Mouse (Mus musculus) forebrain, embryonic 13.5 days (tissue): ENCODE results near the gene Galnt10. TPM values are rescaled to one million over a fixed set of nuclear protein-coding genes. Genes with fewer than 3 reads are reported as not detected.
A peak's percentile ranks its signal among the peaks of the same experiment; 100 is the strongest.

Source experiments
- ATAC-seq: fragments of 200-750 bp; cut with Nextera tagmentation; 2 replicates; pipeline ENCODE4 v1.8.0; 2017
- H3K27ac ChIP-seq: fragments of 300-500 bp; sonication (generic); 2 replicates; pipeline ENCODE4 v1.5.1; 2015; ENCODE audit warnings: inconsistent platforms, mild to moderate bottlenecking, moderate library complexity
- H3K27me3 ChIP-seq: fragments of 300-500 bp; sonication (generic); 2 replicates; pipeline ENCODE4 v1.6.1; 2015; ENCODE audit warnings: mild to moderate bottlenecking, inconsistent platforms
- H3K36me3 ChIP-seq: fragments of 300-500 bp; sonication (generic); 2 replicates; pipeline ENCODE4 v1.6.1; 2015; ENCODE audit warnings: mild to moderate bottlenecking, inconsistent platforms; ENCODE audit not compliant: poor library complexity, severe bottlenecking
- H3K4me1 ChIP-seq: fragments of 300-500 bp; sonication (generic); 2 replicates; pipeline ENCODE4 v1.6.1; 2015; ENCODE audit warnings: inconsistent platforms
- H3K4me2 ChIP-seq: fragments of 300-500 bp; sonication (generic); 2 replicates; pipeline ENCODE4 v1.6.1; 2015; ENCODE audit warnings: inconsistent platforms, mild to moderate bottlenecking, moderate library complexity
- H3K4me3 ChIP-seq: fragments of 300-500 bp; sonication (generic); 2 replicates; pipeline ENCODE4 v1.5.1; 2015; ENCODE audit warnings: mild to moderate bottlenecking, inconsistent platforms
- H3K9ac ChIP-seq: fragments of 300-500 bp; sonication (generic); 2 replicates; pipeline ENCODE4 v1.6.1; 2015; ENCODE audit warnings: mild to moderate bottlenecking, inconsistent platforms
- H3K9me3 ChIP-seq: fragments of 300-500 bp; sonication (generic); replicated peaks from 2 replicates; pipeline ENCODE4 v1.6.1; 2016; ENCODE audit warnings: inconsistent platforms
- WGBS: fragments of 180-500 bp; shearing (Covaris S2); methylation state at CpG from one replicate; pipeline ENCODE4 v1.1.7; 2015; 5-methylcytosine and 5-hydroxymethylcytosine counted together
- polyA plus RNA-seq: library from polyadenylated mRNA; unstranded; fragments of >200 nt; fragmentation: Nextera tagmentation; extraction: Ambion mirVana; gene quantifications from 2 replicates; pipeline ENCODE4 v1.2.1, GENCODE M21; 2015

Galnt10 gene
- polyA plus RNA-seq, 1 experiment from 2014 or later, result 10.4 TPM

GRCm38 (mm10) chr11:57652923-57653660, 7.8 kb downstream of the Galnt10 start:
- Histone ChIP-seq H3K27me3 (0 out of 2 replicates have a peak, but pooled peaks cover 7% of the 10 kb centered on the region), H3K4me2 (no peak overlapping the region), H3K4me3 (no peak overlapping the region), H3K27ac (no peak overlapping the region), H3K9ac (no peak overlapping the region), H3K9me3 (no peaks in the 10 kb centered on the region), H3K36me3 (no peaks in the 10 kb centered on the region), H3K4me1 (peaks cover 45% of the 10 kb centered on the region)
- WGBS, result 92% methylated on average over 14 of the region's 14 CpGs
- ATAC-seq, result no peak

- Histone ChIP-seq H3K27ac (no peak overlapping the region), H3K27me3 (0 out of 2 replicates have a peak, but pooled peaks cover 7% of the 10 kb centered on the region), H3K9me3 (no peaks in the 10 kb centered on the region), H3K9ac (no peak overlapping the region), H3K36me3 (no peaks in the 10 kb centered on the region), H3K4me3 (no peak overlapping the region), H3K4me2 (no peak overlapping the region), H3K4me1 (peaks cover 45% of the 10 kb centered on the region)
- 87% methylated on average over 5 of the region's 5 CpGs for WGBS
- no peak for ATAC-seq
Observed at GRCm38 (mm10) chr11:57653796-57654195, 8.6 kb downstream of the Galnt10 start.

GRCm38 (mm10) chr11:57654386-57654785, 9.1 kb downstream of the Galnt10 start:
- ATAC-seq, result no peak
- no peaks in the 10 kb centered on the region for H3K36me3 ChIP-seq
- H3K9me3 ChIP-seq, result no peaks in the 10 kb centered on the region
- H3K4me2 ChIP-seq, result no peak overlapping the region
- H3K4me1 ChIP-seq, result peaks cover 44% of the 10 kb centered on the region
- no peak overlapping the region for H3K27ac ChIP-seq
- H3K4me3 ChIP-seq, result no peak overlapping the region
- 31% methylated on average over 4 of the region's 4 CpGs for WGBS
- H3K9ac ChIP-seq, result no peak overlapping the region
- H3K27me3 ChIP-seq, result 0 out of 2 replicates have a peak, but pooled peaks cover 7% of the 10 kb centered on the region

DNA sequence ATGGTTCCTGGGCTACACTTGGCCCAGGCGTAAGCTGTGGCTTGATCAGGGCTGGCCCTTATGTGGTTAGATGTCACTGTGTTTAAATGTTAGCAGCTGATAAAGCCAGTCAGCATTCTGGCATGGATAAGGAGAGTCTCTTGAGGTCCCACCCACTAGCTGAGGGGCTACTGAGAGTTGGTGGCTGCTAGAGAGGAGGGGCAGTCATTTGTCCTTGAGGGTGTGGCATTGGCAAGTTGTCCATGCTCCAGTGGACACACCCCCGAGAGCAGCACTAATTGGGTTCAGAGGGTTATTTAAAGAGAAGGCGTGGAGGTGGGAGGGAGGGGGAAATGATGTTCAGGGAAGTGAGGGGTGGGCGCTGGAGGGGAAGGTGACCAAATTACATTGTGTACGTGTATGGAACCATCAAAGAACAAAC, 9.7 kb downstream of the Galnt10 start:
- Histone ChIP-seq H3K36me3 (no peaks in the 10 kb centered on the region), H3K9ac (no peak overlapping the region), H3K27ac (no peak overlapping the region), H3K27me3 (0 out of 2 replicates have a peak, but pooled peaks cover 7% of the 10 kb centered on the region), H3K4me2 (no peak overlapping the region), H3K4me1 (peaks cover 39% of the 10 kb centered on the region), H3K4me3 (no peak overlapping the region), H3K9me3 (no peaks in the 10 kb centered on the region)
- WGBS, result 24% methylated on average over 5 of the region's 5 CpGs
- ATAC-seq, result no peak

DNA sequence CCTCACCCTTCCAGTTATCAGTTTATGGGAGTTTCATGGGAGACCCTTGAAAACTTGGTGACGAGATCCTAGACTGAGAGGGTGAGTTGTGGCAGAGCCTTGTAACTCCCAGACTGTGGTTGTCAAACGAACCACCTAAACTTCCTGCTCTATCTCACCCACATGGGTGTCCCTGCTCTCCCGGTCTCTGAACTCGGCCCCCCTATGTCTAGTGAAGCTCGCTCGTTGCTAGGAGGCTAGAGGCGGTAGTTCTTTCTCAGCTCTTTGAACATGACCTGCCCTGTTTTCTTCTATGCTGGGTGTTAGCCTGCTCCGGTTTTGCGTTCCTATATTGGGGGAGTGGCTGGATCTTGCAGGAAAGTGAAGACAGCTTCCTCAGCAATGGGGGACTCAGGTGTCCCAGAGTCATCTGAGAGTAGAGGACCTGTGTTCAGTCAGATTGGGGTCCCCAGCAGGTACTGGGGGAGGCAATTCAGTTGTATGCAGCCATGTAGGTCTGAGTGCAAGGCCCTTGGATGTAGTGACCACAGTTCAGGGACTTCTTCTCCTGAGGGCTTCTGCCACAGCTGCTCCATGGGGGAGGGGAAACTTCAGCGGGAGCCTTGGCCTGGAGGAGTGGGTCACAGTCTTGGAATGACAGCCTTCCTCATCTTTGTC, 10.6 kb downstream of the Galnt10 start:
- Histone ChIP-seq H3K9me3 (no peaks in the 10 kb centered on the region), H3K4me3 (no peak overlapping the region), H3K27ac (no peak overlapping the region), H3K36me3 (no peaks in the 10 kb centered on the region), H3K4me1 (peaks cover 36% of the 10 kb centered on the region), H3K9ac (no peak overlapping the region), H3K27me3 (0 out of 2 replicates have a peak, but pooled peaks cover 7% of the 10 kb centered on the region), H3K4me2 (no peak overlapping the region)
- 63% methylated on average over 10 of the region's 10 CpGs for WGBS
- no peak for ATAC-seq

DNA sequence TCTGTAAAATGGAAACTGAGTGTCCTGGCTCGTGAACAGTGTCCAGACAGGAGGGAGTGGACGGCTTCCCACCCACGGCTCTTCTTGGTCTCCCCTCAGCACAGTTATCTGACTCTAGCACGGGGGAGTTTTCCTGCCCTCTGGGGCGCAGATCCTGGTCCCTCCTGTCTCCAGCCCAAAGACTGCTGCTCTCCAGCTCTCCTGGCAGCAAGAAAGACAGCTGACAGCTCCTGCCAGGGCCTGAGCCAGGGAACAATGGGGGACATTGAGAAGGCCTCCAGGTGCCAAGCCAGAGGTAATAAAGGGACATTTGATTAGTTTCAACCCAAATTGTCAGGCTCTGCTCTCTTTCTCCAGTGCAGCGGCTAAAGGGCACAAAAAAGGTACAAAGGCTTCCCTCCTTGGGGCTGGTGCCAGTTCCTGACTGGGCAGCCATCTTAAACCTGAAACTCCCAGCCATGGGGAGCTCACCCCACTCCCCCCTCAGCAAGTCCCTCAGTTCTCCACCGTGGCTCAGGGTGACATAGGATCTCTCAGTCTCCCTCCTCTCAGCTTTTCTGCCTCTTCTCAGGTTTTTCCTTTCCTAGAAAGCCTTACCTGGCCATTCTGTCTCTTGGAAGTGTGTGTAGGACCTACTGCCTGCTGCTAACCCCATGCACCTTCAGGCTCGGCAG, 11.5 kb downstream of the Galnt10 start:
- Histone ChIP-seq H3K4me3 (no peak overlapping the region), H3K9me3 (no peaks in the 10 kb centered on the region), H3K9ac (peak overlapping the region; percentile 16; the same call in 1 of the 2 replicates), H3K36me3 (no peaks in the 10 kb centered on the region), H3K27ac (no peak overlapping the region), H3K27me3 (0 out of 2 replicates have a peak, but pooled peaks cover 7% of the 10 kb centered on the region), H3K4me1 (peaks cover 27% of the 10 kb centered on the region), H3K4me2 (no peak overlapping the region)
- no peak for ATAC-seq
- WGBS, result 44% methylated on average over 8 of the region's 8 CpGs

- Histone ChIP-seq H3K4me1 (peaks cover 22% of the 10 kb centered on the region), H3K4me3 (no peak overlapping the region), H3K27ac (no peak overlapping the region), H3K9me3 (no peaks in the 10 kb centered on the region), H3K27me3 (0 out of 2 replicates have a peak, but pooled peaks cover 5% of the 10 kb centered on the region), H3K9ac (no peak overlapping the region), H3K36me3 (no peaks in the 10 kb centered on the region), H3K4me2 (no peak overlapping the region)
- WGBS, result 87% methylated on average over 9 of the region's 9 CpGs
- ATAC-seq, result no peak
Observed at GRCm38 (mm10) chr11:57657370-57658072, 12.3 kb downstream of the Galnt10 start.

DNA sequence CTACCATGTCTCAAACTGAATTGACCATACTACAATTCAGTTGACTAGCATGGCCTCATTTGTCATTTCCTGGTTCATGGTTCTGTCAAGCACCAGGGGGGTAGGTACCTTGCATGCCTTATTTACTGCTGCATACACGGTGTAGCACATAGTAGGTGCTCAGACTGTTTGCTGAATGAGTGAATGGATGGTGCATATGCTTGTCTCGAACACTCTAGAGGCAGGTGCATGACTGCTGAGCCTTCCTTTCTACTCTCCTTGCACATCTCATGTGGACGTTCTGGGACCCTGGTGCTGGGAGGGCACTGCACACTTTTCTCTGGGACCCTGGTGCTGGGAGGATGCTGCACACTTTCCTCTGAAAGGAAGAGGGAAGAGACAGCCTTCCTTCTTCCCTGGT, 13.0 kb downstream of the Galnt10 start:
- H3K27me3 ChIP-seq, result 0 out of 2 replicates have a peak, but pooled peaks cover 5% of the 10 kb centered on the region
- WGBS, result 84% methylated on average over 3 of the region's 3 CpGs
- no peak overlapping the region for H3K27ac ChIP-seq
- H3K4me3 ChIP-seq, result no peak overlapping the region
- no peak for ATAC-seq
- H3K9ac ChIP-seq, result no peak overlapping the region
- H3K9me3 ChIP-seq, result no peaks in the 10 kb centered on the region
- peaks cover 26% of the 10 kb centered on the region for H3K4me1 ChIP-seq
- H3K36me3 ChIP-seq, result no peaks in the 10 kb centered on the region
- no peak overlapping the region for H3K4me2 ChIP-seq

DNA sequence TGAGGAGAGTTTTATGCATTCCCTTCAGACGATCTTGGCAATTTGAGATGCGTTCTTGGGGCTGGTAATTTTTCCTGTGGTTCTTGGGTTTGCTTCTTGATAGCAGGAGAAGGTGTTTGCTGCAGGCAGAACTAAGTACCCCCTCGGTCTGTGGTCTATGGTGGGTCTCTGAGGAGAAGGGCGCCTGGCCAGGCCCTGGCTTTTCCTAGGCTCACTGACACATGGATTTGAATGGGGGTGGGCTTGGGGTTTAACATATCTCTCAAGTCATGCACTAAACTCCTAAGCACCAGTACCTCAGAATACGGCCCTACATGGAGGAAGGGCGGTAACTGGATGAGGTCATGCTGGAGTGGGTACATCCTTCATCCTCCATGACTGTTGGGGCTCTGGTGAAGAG, 13.5 kb downstream of the Galnt10 start:
- H3K4me2 ChIP-seq, result no peak overlapping the region
- no peaks in the 10 kb centered on the region for H3K9me3 ChIP-seq
- no peak overlapping the region for H3K4me3 ChIP-seq
- H3K36me3 ChIP-seq, result no peaks in the 10 kb centered on the region
- H3K27ac ChIP-seq, result no peak overlapping the region
- 93% methylated on average over 6 of the region's 6 CpGs for WGBS
- no peaks in the 10 kb centered on the region for H3K27me3 ChIP-seq
- H3K4me1 ChIP-seq, result peaks cover 28% of the 10 kb centered on the region
- no peak for ATAC-seq
- no peak overlapping the region for H3K9ac ChIP-seq

GRCm38 (mm10) chr11:57660156-57660555, 14.9 kb downstream of the Galnt10 start:
- ATAC-seq, result no peak
- Histone ChIP-seq H3K36me3 (no peaks in the 10 kb centered on the region), H3K9me3 (no peaks in the 10 kb centered on the region), H3K9ac (no peak overlapping the region), H3K4me2 (no peak overlapping the region), H3K4me1 (peaks cover 23% of the 10 kb centered on the region), H3K4me3 (no peak overlapping the region), H3K27ac (no peak overlapping the region), H3K27me3 (no peaks in the 10 kb centered on the region)
- WGBS, result 94% methylated on average over 4 of the region's 4 CpGs

- Histone ChIP-seq H3K4me3 (no peak overlapping the region), H3K4me2 (no peak overlapping the region), H3K27me3 (no peaks in the 10 kb centered on the region), H3K36me3 (no peaks in the 10 kb centered on the region), H3K27ac (no peak overlapping the region), H3K4me1 (peaks cover 21% of the 10 kb centered on the region), H3K9me3 (no peaks in the 10 kb centered on the region), H3K9ac (no peak overlapping the region)
- ATAC-seq, result no peak
- WGBS, result 71% methylated on average over 5 of the region's 5 CpGs
Observed at GRCm38 (mm10) chr11:57660814-57661213, 15.6 kb downstream of the Galnt10 start.
